ENCODE assay signal across 11 mouse cellular contexts in the genomic region with DNA sequence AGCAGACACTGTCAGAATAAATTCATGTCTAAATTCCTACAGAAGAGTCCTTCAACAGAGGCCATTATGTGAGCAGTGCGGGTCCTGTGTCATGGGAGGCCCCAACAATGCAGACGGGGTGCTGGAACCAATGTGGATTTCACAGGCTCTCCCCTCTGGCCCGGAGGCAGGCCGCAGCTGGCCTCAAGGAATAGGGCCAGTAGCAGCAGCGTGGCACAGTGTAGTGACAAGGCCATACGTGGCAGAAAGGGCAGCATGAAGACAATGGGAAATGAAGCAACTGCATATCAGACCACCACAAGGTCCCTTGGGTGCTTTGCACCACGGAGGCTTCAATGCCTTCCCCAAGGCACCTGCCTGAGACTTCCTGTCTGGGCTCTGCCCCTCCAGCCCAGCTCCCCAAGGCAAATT.
DNase-seq lines count a peak whose midpoint lies in the region; ATAC-seq and TF ChIP-seq lines count a peak whose summit lies in the region.
"Had no signal": no experiment of that assay in that cellular context is flagged by ENCODE, and none has a peak within 500 bp of the region (broad histone marks: within the 10 kb centered on the region; RNA-seq: fewer than 3 reads in every experiment).

No protein-coding gene starts in this region.

- H3K9ac ChIP-seq in heart, embryonic 15.5 days: no peak overlapping the region
- no peak overlapping the region for H3K9ac ChIP-seq in hindbrain, embryonic 13.5 days
- no peak overlapping the region for H3K9ac ChIP-seq in neural tube, embryonic 13.5 days

- H3K4me1 ChIP-seq in heart, embryonic 15.5 days (replicated peaks): peaks cover 10% of the 10 kb centered on the region
- peaks cover 8% of the 10 kb centered on the region for H3K4me1 ChIP-seq in bone marrow, adult 2 months (ENCODE audit: control insufficient read depth, insufficient read depth, low read length)
- peaks cover 11% of the 10 kb centered on the region; the same call in 1 of the 2 replicates for H3K4me1 ChIP-seq in hindbrain, embryonic 13.5 days (replicated peaks)
- H3K4me1 ChIP-seq in neural tube, embryonic 13.5 days (replicated peaks): peaks cover 13% of the 10 kb centered on the region; the same call in 1 of the 2 replicates

- H3K4me2 ChIP-seq in heart, embryonic 15.5 days: no peak overlapping the region
- no peak overlapping the region for H3K4me2 ChIP-seq in hindbrain, embryonic 13.5 days
- no peak overlapping the region for H3K4me2 ChIP-seq in neural tube, embryonic 13.5 days

- 65% methylated on average over 7 of the region's 7 CpGs for WGBS in heart, embryonic 15.5 days
- WGBS in bone marrow, adult 2 months: 35% methylated on average over 7 of the region's 7 CpGs
- WGBS in hindbrain, embryonic 13.5 days: 15% methylated on average over 7 of the region's 7 CpGs
- 14% methylated on average over 7 of the region's 7 CpGs for WGBS in neural tube, embryonic 13.5 days

- no peak for ATAC-seq in heart, embryonic 15.5 days (replicated peaks; ENCODE audit: insufficient number of reproducible peaks, insufficient read depth, low FRiP score, low read depth)
- ATAC-seq in hindbrain, embryonic 13.5 days (ENCODE audit: low FRiP score): peak; percentile 61; the same call in 1 of the 2 replicates
- ATAC-seq in neural tube, embryonic 13.5 days (ENCODE audit: low read depth): peak; percentile 63; the same call in 1 of the 2 replicates
- no peak for ATAC-seq in erythroblast, adult 5-6 weeks (replicated peaks; ENCODE audit: low FRiP score, poor library complexity, severe bottlenecking)

- no peaks in the 10 kb centered on the region for H3K27me3 ChIP-seq in heart, embryonic 15.5 days
- peaks cover 11% of the 10 kb centered on the region; the same call in 1 of the 2 replicates for H3K27me3 ChIP-seq in hindbrain, embryonic 13.5 days
- no peaks in the 10 kb centered on the region for H3K27me3 ChIP-seq in neural tube, embryonic 13.5 days
- H3K27me3 ChIP-seq: megakaryocyte, embryonic 14.5 days had no signal

- TF ChIP-seq CTCF in bone marrow, adult 2 months (IDR thresholded peaks at IDR 0.05; ENCODE audit: control insufficient read depth, insufficient read depth, low read length): no peak

- peak overlapping the region; percentile 45; the same call in 1 of the 2 replicates for H3K27ac ChIP-seq in heart, embryonic 15.5 days
- peak overlapping the region; percentile 16; the same call in 1 of the 2 replicates for H3K27ac ChIP-seq in bone marrow, adult 2 months (ENCODE audit: control insufficient read depth, insufficient read depth, low read depth, low read length, poor library complexity)
- peak overlapping the region; percentile 48; the same call in 1 of the 2 replicates for H3K27ac ChIP-seq in hindbrain, embryonic 13.5 days
- no peak overlapping the region for H3K27ac ChIP-seq in neural tube, embryonic 13.5 days (replicated peaks)

- H3K9me3 ChIP-seq in heart, embryonic 15.5 days (replicated peaks): no peaks in the 10 kb centered on the region
- no peaks in the 10 kb centered on the region for H3K9me3 ChIP-seq in hindbrain, embryonic 13.5 days
- H3K9me3 ChIP-seq in neural tube, embryonic 13.5 days: 0 out of 2 replicates have a peak, but pooled peaks cover under 1% of the 10 kb centered on the region
- H3K9me3 ChIP-seq: megakaryocyte, embryonic 14.5 days had no signal

- no peak overlapping the region for H3K4me3 ChIP-seq in heart, embryonic 15.5 days
- no peak overlapping the region for H3K4me3 ChIP-seq in bone marrow, adult 2 months (replicated peaks; ENCODE audit: control insufficient read depth, low read depth, low read length)
- H3K4me3 ChIP-seq in hindbrain, embryonic 13.5 days: no peak overlapping the region
- H3K4me3 ChIP-seq in neural tube, embryonic 13.5 days: no peak overlapping the region
- H3K4me3 ChIP-seq: megakaryocyte, embryonic 14.5 days had no signal

- no peak for TF ChIP-seq POLR2A in bone marrow, adult 2 months (IDR thresholded peaks at IDR 0.05; ENCODE audit: borderline replicate concordance, control insufficient read depth, low read depth, low read length)

- no peak for DNase-seq in heart, adult 9 months (ENCODE audit: low spot score in 2 of 2)
- no peak for DNase-seq in frontal cortex, postnatal 14 days (ENCODE audit: low spot score in 2 of 2)
- DNase-seq in urinary bladder, adult 2 months (ENCODE audit: low spot score): no peak
- DNase-seq: cerebellum, postnatal 36 days; heart, postnatal 14 days had no signal

- no peaks in the 10 kb centered on the region for H3K36me3 ChIP-seq in heart, embryonic 15.5 days
- no peaks in the 10 kb centered on the region for H3K36me3 ChIP-seq in hindbrain, embryonic 13.5 days
- no peaks in the 10 kb centered on the region for H3K36me3 ChIP-seq in neural tube, embryonic 13.5 days

Comparison
In these comparisons a context has a peak if more than half of its experiments do, and no peak if none do; other contexts are left out.
1. ATAC-seq: peak in hindbrain, embryonic 13.5 days (single experiment) and neural tube, embryonic 13.5 days (single experiment); none in heart, embryonic 15.5 days (single experiment) and erythroblast, adult 5-6 weeks (single experiment).